Mouse (Mus musculus) liver, postnatal 0 days (tissue): ENCODE data around the gene Fbxo17.

Source experiments
- CTCF ChIP-seq: sonication (generic); IDR thresholded peaks from 2 replicates; pipeline ENCODE4 v1.5.1; 2016; ENCODE audit warnings: antibody characterized with exemption, low read depth
- EP300 ChIP-seq: IDR thresholded peaks from 2 replicates; pipeline ENCODE4 v1.6.1; 2016; ENCODE audit warnings: antibody characterized with exemption, low read depth, mild to moderate bottlenecking

- TF ChIP-seq CTCF (no peak), EP300 (no peak)
Measured at GRCm38 (mm10) chr7:28719650-28720049, 3.0 kb downstream of the Fbxo17 start.
